Mouse (Mus musculus) forebrain, embryonic 15.5 days (tissue): ENCODE results near the gene Cfd. TPM values are rescaled to one million over a fixed set of nuclear protein-coding genes. Genes with fewer than 3 reads are reported as not detected.

Experiments
- ATAC-seq: fragments of 200-750 bp; cut with Nextera tagmentation; replicated peaks from 2 replicates; pipeline ENCODE4 v1.8.0; 2017; ENCODE audit warnings: mild to moderate bottlenecking, moderate TSS enrichment, moderate library complexity
- H3K27ac ChIP-seq: fragments of 300-500 bp; sonication (generic); replicated peaks from 2 replicates; pipeline ENCODE4 v1.5.1; 2015; ENCODE audit warnings: mild to moderate bottlenecking, inconsistent platforms
- H3K27me3 ChIP-seq: fragments of 300-500 bp; sonication (generic); 2 replicates; pipeline ENCODE4 v1.6.1; 2015; ENCODE audit warnings: inconsistent platforms
- H3K36me3 ChIP-seq: fragments of 300-500 bp; sonication (generic); 2 replicates; pipeline ENCODE4 v1.6.1; 2015; ENCODE audit warnings: mild to moderate bottlenecking, inconsistent platforms
- H3K4me1 ChIP-seq: fragments of 300-500 bp; sonication (generic); 2 replicates; pipeline ENCODE4 v1.6.1; 2015; ENCODE audit warnings: inconsistent platforms
- H3K4me2 ChIP-seq: fragments of 300-500 bp; sonication (generic); replicated peaks from 2 replicates; pipeline ENCODE4 v1.6.1; 2015; ENCODE audit warnings: mild to moderate bottlenecking, inconsistent platforms
- H3K4me3 ChIP-seq: fragments of 300-500 bp; sonication (generic); 2 replicates; pipeline ENCODE4 v1.5.1; 2015; ENCODE audit warnings: mild to moderate bottlenecking, inconsistent platforms
- H3K9ac ChIP-seq: fragments of 300-500 bp; sonication (generic); replicated peaks from 2 replicates; pipeline ENCODE4 v1.6.1; 2015; ENCODE audit warnings: mild to moderate bottlenecking, inconsistent platforms
- H3K9me3 ChIP-seq: fragments of 300-500 bp; sonication (generic); 2 replicates; pipeline ENCODE4 v1.6.1; 2016; ENCODE audit warnings: inconsistent platforms
- WGBS: fragments of 180-500 bp; shearing (Covaris S2); methylation state at CpG from one replicate; pipeline ENCODE4 v1.1.7; 2015; ENCODE audit warnings: mixed read lengths; 5-methylcytosine and 5-hydroxymethylcytosine counted together
- polyA plus RNA-seq: library from polyadenylated mRNA; unstranded; fragments of >200 nt; fragmentation: Nextera tagmentation; extraction: Ambion mirVana; gene quantifications from 2 replicates; pipeline ENCODE4 v1.2.1, GENCODE M21; 2015

Gene Cfd
- polyA plus RNA-seq, result not detected in 2 replicates

DNA sequence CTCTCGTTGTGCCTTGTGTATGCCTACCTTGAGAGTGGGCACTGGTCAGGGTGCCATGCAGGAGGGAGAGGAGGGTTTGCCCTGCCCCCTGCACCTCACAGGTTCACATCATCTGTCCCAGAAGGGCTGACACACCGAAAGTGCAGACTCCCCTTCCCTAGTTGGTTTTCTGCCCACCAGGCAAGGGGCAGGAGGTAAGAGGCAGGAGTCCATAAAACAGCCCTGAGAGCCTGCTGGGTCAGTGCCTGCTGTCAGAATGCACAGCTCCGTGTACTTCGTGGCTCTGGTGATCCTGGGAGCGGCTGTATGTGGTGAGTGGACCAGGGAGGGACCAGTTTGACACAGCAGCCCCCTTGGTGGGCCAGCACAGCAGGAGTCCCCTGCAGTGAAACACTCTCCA is at the start of gene Cfd:
TSS of gene Cfd (plus strand) at position 184 of the 400 bp plus-strand sequence.
- WGBS, result 42% methylated on average over 5 of the region's 5 CpGs
- ATAC-seq, result no peak

GRCm38 (mm10) chr10:79842322-79842721 is 48.3 kb upstream of the Cfd start:
- Histone ChIP-seq H3K36me3 (no peaks in the 10 kb centered on the region), H3K4me1 (peaks cover 17% of the 10 kb centered on the region), H3K27me3 (no peaks in the 10 kb centered on the region), H3K4me2 (no peak overlapping the region), H3K4me3 (no peak overlapping the region), H3K9ac (no peak overlapping the region), H3K9me3 (no peaks in the 10 kb centered on the region), H3K27ac (no peak overlapping the region; the same call in 1 of the 2 replicates)
- 74% methylated on average over 3 of the region's 3 CpGs for WGBS
- ATAC-seq, result no peak

More for the DNA sequence above, at the start of gene Cfd:
- Histone ChIP-seq H3K27ac (no peak within 1 kb of the TSS), H3K9ac (no peak within 1 kb of the TSS), H3K9me3 (no peaks in the 10 kb centered on the region), H3K36me3 (peaks cover 5% of the 10 kb centered on the region; the same call in 1 of the 2 replicates), H3K4me2 (no peak within 1 kb of the TSS), H3K4me1 (no peaks in the 10 kb centered on the region), H3K4me3 (no peak within 1 kb of the TSS), H3K27me3 (no peaks in the 10 kb centered on the region)

DNA sequence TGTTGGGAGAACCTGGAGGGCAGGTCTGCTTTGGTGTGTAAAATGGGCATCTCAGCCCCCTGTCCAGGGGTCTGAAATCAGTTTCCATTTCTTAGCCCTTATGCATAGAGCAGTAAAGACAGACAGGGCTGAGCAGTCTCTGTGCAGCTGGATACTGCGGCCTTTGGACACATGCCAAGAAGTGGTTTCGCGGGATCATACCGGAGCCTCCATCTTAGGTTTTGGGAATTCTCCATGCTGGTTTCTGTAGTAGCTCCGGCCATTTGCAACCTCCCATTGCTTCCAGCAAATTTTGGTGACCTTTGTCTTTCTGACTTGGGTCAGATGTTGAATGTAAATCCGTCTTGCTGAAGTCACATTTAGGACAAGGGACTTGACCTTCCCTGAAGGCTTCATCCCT is 47.2 kb upstream of the Cfd start:
- no peak overlapping the region for H3K4me2 ChIP-seq
- WGBS, result 49% methylated on average over 6 of the region's 6 CpGs
- peaks cover 17% of the 10 kb centered on the region for H3K4me1 ChIP-seq
- H3K27me3 ChIP-seq, result no peaks in the 10 kb centered on the region
- no peaks in the 10 kb centered on the region for H3K36me3 ChIP-seq
- H3K4me3 ChIP-seq, result no peak overlapping the region
- H3K27ac ChIP-seq, result no peak overlapping the region; the same call in 1 of the 2 replicates
- H3K9me3 ChIP-seq, result no peaks in the 10 kb centered on the region
- ATAC-seq, result no peak
- no peak overlapping the region for H3K9ac ChIP-seq

DNA sequence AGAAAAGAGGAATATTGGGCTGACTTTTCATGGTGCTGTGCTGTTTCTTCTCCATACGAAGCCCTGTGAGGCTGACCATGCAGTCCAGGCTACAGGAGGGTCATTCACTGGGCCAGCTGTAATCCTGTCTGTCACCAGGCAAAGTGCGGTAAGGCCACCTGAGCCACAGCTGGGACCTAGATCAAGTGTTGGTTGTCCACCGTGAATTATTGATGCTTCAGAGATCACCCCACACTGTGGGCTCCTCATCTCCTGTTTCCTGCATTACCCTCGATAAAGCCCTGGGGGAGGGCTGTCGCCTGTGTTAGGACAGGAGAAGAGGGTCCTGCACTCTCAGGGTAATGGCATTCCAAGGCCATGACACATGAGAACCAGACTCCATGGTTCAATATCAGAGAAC is 44.1 kb upstream of the Cfd start:
- 71% methylated on average over 5 of the region's 5 CpGs for WGBS
- no peaks in the 10 kb centered on the region for H3K27me3 ChIP-seq
- H3K9ac ChIP-seq, result no peak overlapping the region
- H3K4me2 ChIP-seq, result no peak overlapping the region
- H3K9me3 ChIP-seq, result no peaks in the 10 kb centered on the region
- H3K27ac ChIP-seq, result no peak overlapping the region
- no peak for ATAC-seq
- H3K4me3 ChIP-seq, result no peak overlapping the region
- H3K4me1 ChIP-seq, result peaks cover 12% of the 10 kb centered on the region
- no peaks in the 10 kb centered on the region for H3K36me3 ChIP-seq

DNA sequence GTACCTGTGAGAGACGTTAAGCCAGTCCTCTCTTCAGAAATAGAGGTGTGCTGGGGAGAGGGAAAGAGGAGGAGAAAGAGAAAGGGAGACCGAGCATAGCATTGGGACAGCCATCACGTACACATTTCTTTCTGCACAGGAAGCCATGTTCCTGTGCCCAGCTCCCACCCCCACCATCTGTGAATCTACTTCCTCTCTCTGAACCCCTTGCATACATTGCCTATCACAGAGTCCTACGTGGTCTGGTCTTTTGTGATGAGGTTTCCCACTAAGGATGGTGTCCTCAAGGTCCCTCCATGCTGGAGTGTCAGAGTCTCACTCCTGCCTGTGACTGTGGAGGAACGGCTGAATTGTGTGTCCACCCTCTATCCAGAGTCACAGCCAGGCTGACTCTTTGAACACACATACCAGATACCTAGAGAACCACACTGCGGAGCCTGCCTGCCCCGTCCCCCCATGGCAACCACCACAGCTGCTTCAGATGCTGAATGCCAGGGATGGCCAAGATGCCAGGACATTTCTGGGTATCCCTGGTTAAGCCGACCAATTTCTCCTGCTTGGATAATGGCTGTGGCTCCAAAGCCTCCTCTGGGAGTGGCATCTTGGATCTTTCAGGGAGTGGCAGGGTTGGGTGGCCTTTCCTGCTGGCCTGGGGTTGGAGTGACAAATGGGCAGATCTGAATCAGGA is 40.6 kb upstream of the Cfd start:
- Histone ChIP-seq H3K9me3 (no peaks in the 10 kb centered on the region), H3K4me3 (no peak overlapping the region), H3K9ac (no peak overlapping the region), H3K4me1 (peaks cover 28% of the 10 kb centered on the region), H3K4me2 (no peak overlapping the region), H3K27me3 (no peaks in the 10 kb centered on the region), H3K27ac (no peak overlapping the region), H3K36me3 (no peaks in the 10 kb centered on the region)
- ATAC-seq, result no peak
- WGBS, result 85% methylated on average over 8 of the region's 8 CpGs

DNA sequence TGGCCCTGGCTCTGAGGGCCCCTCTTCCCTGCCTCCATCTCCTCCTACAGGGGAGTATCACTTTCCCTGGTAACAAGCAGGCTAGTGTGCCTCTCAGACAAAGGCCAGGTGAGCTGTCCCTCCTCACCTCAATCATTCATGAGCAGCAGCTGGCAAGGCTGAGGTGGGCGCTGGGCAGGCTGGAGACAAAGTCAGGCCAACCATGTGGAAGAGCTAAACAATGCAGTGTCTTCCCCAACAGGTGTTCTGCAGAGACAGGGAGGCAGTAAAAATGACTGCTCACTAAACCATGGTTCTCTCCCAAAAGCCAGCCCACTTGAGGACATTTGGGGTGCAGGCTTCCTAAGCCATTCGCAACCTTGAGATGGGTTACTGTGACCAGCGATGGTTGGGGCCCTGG is 39.0 kb upstream of the Cfd start:
- peak overlapping the region; percentile 100 for H3K27ac ChIP-seq
- 78% methylated on average over 3 of the region's 3 CpGs for WGBS
- H3K4me3 ChIP-seq, result no peak overlapping the region
- 0 out of 2 replicates have a peak overlapping the region, but pooled peaks have one; percentile 91 for H3K4me2 ChIP-seq
- H3K36me3 ChIP-seq, result no peaks in the 10 kb centered on the region
- no peak for ATAC-seq
- no peaks in the 10 kb centered on the region for H3K9me3 ChIP-seq
- H3K27me3 ChIP-seq, result no peaks in the 10 kb centered on the region
- H3K9ac ChIP-seq, result 0 out of 2 replicates have a peak overlapping the region, but pooled peaks have one; percentile 82
- peaks cover 43% of the 10 kb centered on the region for H3K4me1 ChIP-seq

GRCm38 (mm10) chr10:79852107-79852789 is 38.4 kb upstream of the Cfd start:
- WGBS, result 50% methylated on average over 9 of the region's 9 CpGs
- Histone ChIP-seq H3K4me3 (peak overlapping the region; percentile 99; the same call in 1 of the 2 replicates), H3K9me3 (no peaks in the 10 kb centered on the region), H3K4me1 (peaks cover 49% of the 10 kb centered on the region), H3K27me3 (no peaks in the 10 kb centered on the region), H3K36me3 (no peaks in the 10 kb centered on the region), H3K9ac (peak overlapping the region; percentile 82), H3K27ac (peak overlapping the region; percentile 100), H3K4me2 (peak overlapping the region; percentile 91)
- no peak for ATAC-seq

DNA sequence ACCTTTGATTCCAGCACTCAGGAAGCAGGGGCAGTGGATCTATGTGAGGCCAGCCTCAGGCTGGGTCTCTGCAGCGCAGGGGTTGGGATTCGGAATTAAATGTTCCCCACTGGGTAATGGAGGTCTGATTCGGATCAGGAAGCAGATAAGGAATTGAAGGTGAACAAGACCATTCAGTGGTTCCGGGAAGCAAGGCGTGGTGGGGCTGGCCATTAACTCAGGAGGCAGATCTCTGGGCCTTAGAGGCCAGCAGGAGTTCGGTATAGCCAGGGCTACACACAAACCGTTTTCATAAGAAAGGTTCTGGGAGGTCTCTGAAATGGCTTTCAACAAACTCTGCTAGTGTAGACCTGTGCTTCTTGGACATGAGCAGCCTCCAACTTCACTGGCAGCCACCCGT is 37.8 kb upstream of the Cfd start:
- H3K27ac ChIP-seq, result peak overlapping the region; percentile 100
- H3K4me2 ChIP-seq, result peak overlapping the region; percentile 91
- H3K36me3 ChIP-seq, result no peaks in the 10 kb centered on the region
- no peak for ATAC-seq
- H3K4me3 ChIP-seq, result peak overlapping the region; percentile 99
- H3K4me1 ChIP-seq, result peaks cover 55% of the 10 kb centered on the region
- H3K9ac ChIP-seq, result peak overlapping the region; percentile 82
- H3K9me3 ChIP-seq, result no peaks in the 10 kb centered on the region
- no peaks in the 10 kb centered on the region for H3K27me3 ChIP-seq
- WGBS, result 18% methylated on average over 8 of the region's 8 CpGs

DNA sequence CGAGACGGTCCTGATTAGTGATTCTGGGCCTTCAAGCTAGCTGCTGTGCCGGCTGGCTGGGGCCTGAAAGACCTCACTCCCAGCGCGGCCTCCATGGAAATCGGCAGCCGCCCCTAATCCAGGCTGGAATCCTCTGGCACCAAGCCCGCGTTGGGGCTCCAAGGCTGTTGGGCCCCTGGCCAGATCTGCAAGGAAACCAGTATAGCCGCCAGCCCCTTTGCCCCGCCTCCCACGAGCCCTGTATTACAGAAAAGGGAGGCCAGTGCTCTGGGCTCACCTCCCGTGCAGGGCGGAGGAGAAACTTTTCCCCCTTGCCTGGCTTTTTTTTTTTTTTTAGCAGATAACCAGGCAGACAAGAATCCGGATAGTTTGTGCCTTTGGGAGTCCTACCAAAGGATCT is 37.3 kb upstream of the Cfd start:
- Histone ChIP-seq H3K4me1 (peaks cover 60% of the 10 kb centered on the region), H3K27me3 (no peaks in the 10 kb centered on the region), H3K36me3 (no peaks in the 10 kb centered on the region), H3K27ac (peak overlapping the region; percentile 100), H3K9me3 (no peaks in the 10 kb centered on the region), H3K4me3 (peak overlapping the region; percentile 99), H3K4me2 (peak overlapping the region; percentile 91), H3K9ac (peak overlapping the region; percentile 82)
- 0% methylated on average over 15 of the region's 15 CpGs for WGBS
- peak; percentile 21 for ATAC-seq

DNA sequence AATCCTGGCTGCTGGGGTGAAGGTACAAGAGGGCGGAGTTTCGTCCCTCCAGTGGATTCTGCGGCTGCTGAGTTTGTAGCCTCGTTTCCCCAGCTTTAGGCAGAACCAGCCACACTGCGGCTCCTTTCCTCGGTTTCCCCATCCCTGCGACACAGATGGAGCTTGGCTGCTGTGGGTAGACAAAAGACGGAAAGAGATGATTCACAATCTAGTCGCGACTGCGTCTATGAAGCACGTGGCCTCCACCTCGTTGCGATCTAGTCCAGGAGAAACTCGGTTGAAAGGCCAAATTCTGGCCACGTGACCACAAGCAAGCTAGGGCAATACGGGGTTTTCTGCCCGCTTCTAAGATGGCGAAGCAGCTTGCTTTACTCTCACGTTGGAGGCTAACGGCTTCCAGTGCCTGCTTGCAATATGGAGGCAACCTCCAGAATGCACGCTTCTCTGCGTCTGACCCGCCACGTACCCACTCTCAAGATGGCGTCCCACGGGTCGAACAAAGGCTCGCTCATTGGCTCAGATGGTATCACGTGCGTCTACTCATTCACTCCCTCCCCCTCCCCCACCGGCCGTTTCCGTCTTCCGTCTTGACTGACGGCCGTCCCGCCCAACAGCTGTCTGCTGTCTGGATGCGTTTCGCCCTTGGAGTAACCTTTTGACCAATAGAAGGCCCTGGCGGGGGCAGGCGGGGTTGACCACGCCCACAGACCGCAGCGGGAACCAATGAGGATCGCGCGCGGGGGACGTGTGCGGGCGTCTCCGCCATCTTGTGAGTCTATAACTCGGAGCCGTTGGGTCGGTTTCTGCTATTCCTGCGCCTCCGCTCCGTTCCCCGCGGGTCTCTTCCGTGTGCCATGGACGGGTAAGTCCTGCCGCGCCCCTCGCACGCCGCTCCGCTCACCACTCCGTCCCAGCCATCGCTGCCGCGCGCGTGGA is 36.5 kb upstream of the Cfd start, which contains the start of gene Ptbp1:
TSS of gene Ptbp1 (plus strand) at position 568 of the 936 bp plus-strand sequence.
- Histone ChIP-seq H3K9me3 (no peaks in the 10 kb centered on the region), H3K27ac (peak within 1 kb of the TSS; percentile 100), H3K4me1 (peaks cover 68% of the 10 kb centered on the region), H3K4me3 (peak within 1 kb of the TSS; percentile 99), H3K27me3 (no peaks in the 10 kb centered on the region), H3K4me2 (peak within 1 kb of the TSS; percentile 91), H3K9ac (peak within 1 kb of the TSS; percentile 98), H3K36me3 (peaks cover 5% of the 10 kb centered on the region)
- ATAC-seq, result peak; percentile 94
- WGBS, result under 1% methylated on average over 75 of the region's 75 CpGs

- peaks cover 13% of the 10 kb centered on the region for H3K36me3 ChIP-seq
- H3K4me3 ChIP-seq, result peak overlapping the region; percentile 99
- peaks cover 75% of the 10 kb centered on the region for H3K4me1 ChIP-seq
- H3K9ac ChIP-seq, result peak overlapping the region; percentile 98
- under 1% methylated on average over 81 of the region's 83 CpGs for WGBS
- H3K27me3 ChIP-seq, result no peaks in the 10 kb centered on the region
- H3K27ac ChIP-seq, result peak overlapping the region; percentile 100
- no peaks in the 10 kb centered on the region for H3K9me3 ChIP-seq
- peak; percentile 36 for ATAC-seq
- peak overlapping the region; percentile 91 for H3K4me2 ChIP-seq
Measured at GRCm38 (mm10) chr10:79854801-79855541, 35.7 kb upstream of the Cfd start.
